Mouse (Mus musculus) CH12.LX (cell line): ENCODE results near the gene Slc22a14. TPM values are rescaled to one million over a fixed set of nuclear protein-coding genes. Genes with fewer than 3 reads are reported as not detected.

Experiments
- DNase-seq: peaks from one replicate; pipeline ENCODE4 v3.0.0-alpha.2; 2013; ENCODE audit errors: extremely low read depth
- H3K27ac ChIP-seq: 2 replicates; pipeline ENCODE4 v1.5.1; 2012; ENCODE audit warnings: low read depth, mild to moderate bottlenecking, control low read depth, moderate library complexity; ENCODE audit not compliant: insufficient read depth
- H3K27me3 ChIP-seq: replicated peaks from 2 replicates; pipeline ENCODE3; 2012; ENCODE audit warnings: inconsistent platforms
- H3K36me3 ChIP-seq, 2 experiments: replicated peaks in 1 of 2; 2 replicates each; pipeline versions ENCODE3 to v1.6.1; 2012; ENCODE audit warnings: inconsistent platforms in 1 of 2, low read length in 1 of 2, mild to moderate bottlenecking in 1 of 2, mixed read lengths in 1 of 2, moderate library complexity in 1 of 2; ENCODE audit not compliant: control insufficient read depth in 1 of 2, insufficient read depth in 1 of 2
- H3K4me1 ChIP-seq, 2 experiments: 2 replicates each; pipeline ENCODE4 v1.6.1; 2012; ENCODE audit warnings: inconsistent platforms in 1 of 2, moderate library complexity in 1 of 2; ENCODE audit not compliant: insufficient read depth in 2 of 2, control insufficient read depth in 1 of 2
- H3K4me2 ChIP-seq: 2 replicates; pipeline ENCODE4 v1.6.1; 2012; ENCODE audit warnings: low read depth, mild to moderate bottlenecking, control low read depth; ENCODE audit not compliant: poor library complexity, insufficient read depth, severe bottlenecking
- H3K4me3 ChIP-seq, 3 experiments: fragments of 150-350 bp in 1 of 3; sonication (generic) in 1 of 3; replicated peaks in 1 of 3; 2 replicates each; pipeline versions ENCODE3 to v1.5.1; 2011 to 2012; ENCODE audit warnings: low read depth in 2 of 3, low read length in 2 of 3, mild to moderate bottlenecking in 2 of 3, moderate library complexity in 2 of 3, control low read depth in 1 of 3, improper control_type of control experiment in 1 of 3, inconsistent platforms in 1 of 3, mixed read lengths in 1 of 3; ENCODE audit not compliant: poor library complexity in 1 of 3
- H3K79me2 ChIP-seq: replicated peaks from 2 replicates; pipeline ENCODE4 v1.6.1; 2012; ENCODE audit warnings: mild to moderate bottlenecking, moderate library complexity; ENCODE audit not compliant: control insufficient read depth, poor library complexity, insufficient read depth, severe bottlenecking; ENCODE audit errors: extremely low read depth
- H3K9ac ChIP-seq: 2 replicates; pipeline ENCODE4 v1.6.1; 2012; ENCODE audit warnings: low read depth, mild to moderate bottlenecking, control low read depth, moderate library complexity; ENCODE audit not compliant: insufficient read depth
- H3K9me3 ChIP-seq: replicated peaks from 2 replicates; pipeline ENCODE3; 2012; ENCODE audit warnings: low read length, inconsistent platforms, mixed read lengths
- BHLHE40 ChIP-seq: IDR thresholded peaks from 2 replicates; pipeline ENCODE4 v1.6.1; 2011; ENCODE audit warnings: mild to moderate bottlenecking, low read depth, low read length, improper control_type of control experiment
- CHD1 ChIP-seq: IDR thresholded peaks from 2 replicates; pipeline ENCODE4 v1.6.1; 2012; ENCODE audit warnings: low read depth, low read length, improper control_type of control experiment, inconsistent platforms
- CHD2 ChIP-seq: IDR thresholded peaks from 2 replicates; pipeline ENCODE4 v1.6.1; 2011; ENCODE audit warnings: low read length, improper control_type of control experiment
- CTCF ChIP-seq, 2 experiments: IDR thresholded peaks in 1 of 2; conservative IDR thresholded peaks in 1 of 2; 2 replicates each; pipeline ENCODE4 v1.5.1; 2011 to 2012; ENCODE audit warnings: low read depth in 2 of 2, low read length in 2 of 2, improper control_type of control experiment in 1 of 2, inconsistent platforms in 1 of 2, mild to moderate bottlenecking in 1 of 2, moderate library complexity in 1 of 2
- ELF1 ChIP-seq: IDR thresholded peaks from 2 replicates; pipeline ENCODE4 v1.6.1; 2014; ENCODE audit warnings: low read depth, mild to moderate bottlenecking, inconsistent platforms, low read length, improper control_type of control experiment
- EP300 ChIP-seq: IDR thresholded peaks from 2 replicates; pipeline ENCODE4 v1.6.1; 2011; ENCODE audit warnings: low read length, improper control_type of control experiment
- ETS1 ChIP-seq: conservative IDR thresholded peaks from 2 replicates; pipeline ENCODE4 v1.6.1; 2012; ENCODE audit warnings: low read depth, mild to moderate bottlenecking, inconsistent platforms, low read length, improper control_type of control experiment, moderate library complexity
- GABPA ChIP-seq: IDR thresholded peaks from 2 replicates; pipeline ENCODE4 v1.6.1; 2012; ENCODE audit warnings: low read depth, low read length, improper control_type of control experiment, inconsistent platforms; ENCODE audit not compliant: insufficient replicate concordance
- HCFC1 ChIP-seq: IDR thresholded peaks from 2 replicates; pipeline ENCODE4 v1.6.1; 2012; ENCODE audit warnings: low read depth, mild to moderate bottlenecking, inconsistent platforms, low read length, improper control_type of control experiment
- IRF4 ChIP-seq: IDR thresholded peaks from 2 replicates; pipeline ENCODE4 v1.6.1; 2014; ENCODE audit warnings: low read depth, mild to moderate bottlenecking, inconsistent platforms, low read length, improper control_type of control experiment
- JUN ChIP-seq: IDR thresholded peaks from 2 replicates; pipeline ENCODE4 v1.6.1; 2011; ENCODE audit warnings: low read depth, mild to moderate bottlenecking, low read length, improper control_type of control experiment, moderate library complexity; ENCODE audit not compliant: insufficient read depth
- JUND ChIP-seq: conservative IDR thresholded peaks from 2 replicates; pipeline ENCODE4 v1.6.1; 2011; ENCODE audit warnings: low read depth, low read length, improper control_type of control experiment
- KAT2A ChIP-seq: IDR thresholded peaks from 2 replicates; pipeline ENCODE4 v1.6.1; 2012; ENCODE audit warnings: low read length, improper control_type of control experiment, inconsistent platforms; ENCODE audit not compliant: insufficient replicate concordance
- MAFK ChIP-seq: IDR thresholded peaks from 2 replicates; pipeline ENCODE4 v1.6.1; 2011; ENCODE audit warnings: low read length, improper control_type of control experiment; ENCODE audit not compliant: insufficient replicate concordance
- MAX ChIP-seq: IDR thresholded peaks from 2 replicates; pipeline ENCODE4 v1.6.1; 2011; ENCODE audit warnings: low read length, improper control_type of control experiment
- MAZ ChIP-seq: IDR thresholded peaks from 2 replicates; pipeline ENCODE4 v1.6.1; 2012; ENCODE audit warnings: low read depth, mild to moderate bottlenecking, inconsistent platforms, low read length, improper control_type of control experiment, moderate library complexity
- MXI1 ChIP-seq: IDR thresholded peaks from 2 replicates; pipeline ENCODE4 v1.6.1; 2011; ENCODE audit warnings: mild to moderate bottlenecking, low read depth, low read length, improper control_type of control experiment
- MYC ChIP-seq: IDR thresholded peaks from 2 replicates; pipeline ENCODE4 v1.6.1; 2011; ENCODE audit warnings: low read depth, mild to moderate bottlenecking, improper control_type of control experiment, low read length
- NELFE ChIP-seq: IDR thresholded peaks from 2 replicates; pipeline ENCODE4 v1.6.1; 2011; ENCODE audit warnings: low read depth, low read length, improper control_type of control experiment
- NRF1 ChIP-seq: IDR thresholded peaks from 2 replicates; pipeline ENCODE4 v1.6.1; 2014; ENCODE audit warnings: low read depth, mild to moderate bottlenecking, inconsistent platforms, low read length, improper control_type of control experiment, moderate library complexity
- POLR2A ChIP-seq: IDR thresholded peaks from 2 replicates; pipeline ENCODE4 v1.6.1; 2011; ENCODE audit warnings: low read depth, mild to moderate bottlenecking, improper control_type of control experiment, low read length
- POLR2AphosphoS2 ChIP-seq: IDR thresholded peaks from 2 replicates; pipeline ENCODE4 v1.6.1; 2011; ENCODE audit warnings: low read depth, low read length, improper control_type of control experiment
- RAD21 ChIP-seq: IDR thresholded peaks from 2 replicates; pipeline ENCODE4 v1.6.1; 2011; ENCODE audit warnings: low read depth, mild to moderate bottlenecking, low read length, improper control_type of control experiment, moderate library complexity
- SIN3A ChIP-seq: IDR thresholded peaks from 2 replicates; pipeline ENCODE4 v1.6.1; 2012; ENCODE audit warnings: low read length, improper control_type of control experiment, inconsistent platforms
- TBP ChIP-seq: conservative IDR thresholded peaks from 2 replicates; pipeline ENCODE4 v1.6.1; 2011; ENCODE audit warnings: low read depth, low read length, improper control_type of control experiment
- TCF12 ChIP-seq: IDR thresholded peaks from 2 replicates; pipeline ENCODE4 v1.6.1; 2014; ENCODE audit warnings: low read depth, mild to moderate bottlenecking, inconsistent platforms, low read length, improper control_type of control experiment
- UBTF ChIP-seq: IDR thresholded peaks from 2 replicates; pipeline ENCODE4 v1.6.1; 2012; ENCODE audit warnings: low read depth, mild to moderate bottlenecking, inconsistent platforms, low read length, improper control_type of control experiment, moderate library complexity
- USF1 ChIP-seq: IDR thresholded peaks from 2 replicates; pipeline ENCODE4 v1.6.1; 2014; ENCODE audit warnings: low read depth, mild to moderate bottlenecking, inconsistent platforms, low read length, improper control_type of control experiment
- USF2 ChIP-seq: conservative IDR thresholded peaks from 2 replicates; pipeline ENCODE4 v1.6.1; 2011; ENCODE audit warnings: low read depth, low read length, improper control_type of control experiment
- ZC3H11A ChIP-seq: IDR thresholded peaks from 2 replicates; pipeline ENCODE4 v1.6.1; 2012; ENCODE audit warnings: low read depth, mild to moderate bottlenecking, inconsistent platforms, low read length, improper control_type of control experiment
- ZKSCAN1 ChIP-seq: IDR thresholded peaks from 2 replicates; pipeline ENCODE4 v1.6.1; 2012; ENCODE audit warnings: low read depth, inconsistent platforms, low read length, improper control_type of control experiment, borderline replicate concordance
- ZNF384 ChIP-seq: IDR thresholded peaks from 2 replicates; pipeline ENCODE4 v1.6.1; 2012; ENCODE audit warnings: low read depth, low read length, improper control_type of control experiment, inconsistent platforms
- dilution Hi-C: fragments of 300-500 bp; cut with MboI; formaldehyde crosslinking; loops from 2 replicates; pipeline ENCODE4 v1.14.3; 2020; ENCODE audit warnings: low sequenced_read_pairs; ENCODE audit not compliant: extremely low pct_unique_long_range_greater_than_20kb, extremely low pct_ligation_motif_present
- in situ Hi-C: fragments of 300-500 bp; cut with MboI; formaldehyde crosslinking; loops from 3 replicates; pipeline ENCODE4 v1.14.3; 2019; ENCODE audit warnings: low sequenced_read_pairs, low pct_ligation_motif_present, low pct_unique_long_range_greater_than_20kb, mixed read lengths
- polyA plus RNA-seq: library from polyadenylated mRNA; unstranded; fragments of >175 nt; gene quantifications from 2 replicates; pipeline ENCODE4 v1.2.1, GENCODE M21; 2012; ENCODE audit warnings: low read depth; ENCODE audit not compliant: insufficient read length
- total RNA-seq, 2 experiments: library from RNA; depleted of rRNA; stranded (reverse); fragments of 300-350 nt in 1 of 2; fragments of >200 nt in 1 of 2; gene quantifications; 2 replicates each; pipeline ENCODE4 v1.2.3; 2012 to 2014

The Slc22a14 gene
- total and polyA plus RNA-seq, 3 experiments, result not detected

GRCm38 (mm10) chr9:119402253-119403235 lies 37.2 kb upstream of the Slc22a14 start:
- H3K4me1 ChIP-seq, result peaks cover 0 to 29% of the 10 kb centered on the region in 2 experiments; a peak in 2 of 4 replicates
- in situ Hi-C loops, result no loop called here
- H3K9ac ChIP-seq, result peak overlapping the region; percentile 73
- H3K27ac ChIP-seq, result no peak overlapping the region
- peaks cover 3% of the 10 kb centered on the region for H3K9me3 ChIP-seq
- no peak for TF ChIP-seq GABPA
- no peak for TF ChIP-seq UBTF
- TF ChIP-seq CHD1, result no peak
- no peak for TF ChIP-seq KAT2A
- TF ChIP-seq USF1, result no peak
- TF ChIP-seq ZKSCAN1, result no peak
- no peak for TF ChIP-seq MAFK
- TF ChIP-seq NELFE, result no peak
- no peak for TF ChIP-seq POLR2AphosphoS2
- TF ChIP-seq ZNF384, result no peak
- TF ChIP-seq BHLHE40, result peak; percentile 66; the same call in 1 of the 2 replicates
- TF ChIP-seq NRF1, result peak; percentile 31; the same call in 1 of the 2 replicates
- no peak for TF ChIP-seq MAZ
- TF ChIP-seq JUN, result no peak
- TF ChIP-seq JUND, result no peak
- TF ChIP-seq ELF1, result peak; percentile 2; the same call in 1 of the 2 replicates
- TF ChIP-seq CTCF (conservative IDR thresholded peaks at IDR 0.05 in 1 of 2, IDR thresholded peaks at IDR 0.05 in 1 of 2; ENCODE audit: low read depth in 2 of 2, low read length in 2 of 2), result no peak
- TF ChIP-seq USF2, result no peak
- TF ChIP-seq MAX, result peak; percentile 17; the same call in 1 of the 2 replicates
- no peak for TF ChIP-seq POLR2A
- TF ChIP-seq IRF4, result no peak
- TF ChIP-seq SIN3A, result no peak
- no peak for TF ChIP-seq RAD21
- no peak for TF ChIP-seq TCF12
- no peak for TF ChIP-seq MYC
- no peak for TF ChIP-seq ZC3H11A
- no peak for TF ChIP-seq HCFC1
- TF ChIP-seq MXI1, result no peak
- TF ChIP-seq CHD2, result no peak
- TF ChIP-seq EP300, result no peak
- no peak for TF ChIP-seq ETS1
- TF ChIP-seq TBP, result no peak
- dilution Hi-C loops, result no loop called here
- H3K36me3 ChIP-seq, result no peaks in the 10 kb centered on the region
- H3K79me2 ChIP-seq, result no peaks in the 10 kb centered on the region
- peaks cover 62% of the 10 kb centered on the region for H3K27me3 ChIP-seq
- no peak for DNase-seq
- peak overlapping the region; percentile 35 to 84 (median 65) for H3K4me3 ChIP-seq
- peak overlapping the region; percentile 54 for H3K4me2 ChIP-seq
